Mouse (Mus musculus) hematopoietic stem cell, adult 5-6 weeks (primary cell): ENCODE measurements at regions not wholly inside any gene's neighbourhood (a gene's known extent, or its start where the extent isn't known, plus 50 kb on each side); places are given as distances from the start of the nearest gene placed in this dataset.

ENCODE experiments used
- ATAC-seq, 2 experiments: fragments of 125-278 bp in 1 of 2; replicated peaks in 1 of 2; 2 replicates each; pipeline ENCODE4 v1.8.0; 2016 to 2017; ENCODE audit warnings: inconsistent platforms in 2 of 2, mild to moderate bottlenecking in 2 of 2, moderate number of reproducible peaks in 2 of 2, low read depth in 1 of 2, moderate TSS enrichment in 1 of 2; ENCODE audit not compliant: low FRiP score in 2 of 2, poor library complexity in 2 of 2, severe bottlenecking in 2 of 2, insufficient read depth in 1 of 2, low TSS enrichment in 1 of 2

GRCm38 (mm10) chr1:186827773-186828172, 78.6 kb upstream of the Rrp15 start:
- peak; percentile 42 to 65; a peak in 3 of 4 replicates for ATAC-seq

GRCm38 (mm10) chr1:186808192-186808960, 59.2 kb upstream of the Rrp15 start:
- ATAC-seq: no peak

GRCm38 (mm10) chr1:186804451-186804850, 55.3 kb upstream of the Rrp15 start:
- ATAC-seq: no peak
